Mouse (Mus musculus) neural tube, embryonic 14.5 days (tissue): ENCODE measurements around the gene Card11. TPM values are rescaled to one million over a fixed set of nuclear protein-coding genes. Genes with fewer than 3 reads are reported as not detected.

ENCODE experiments used
- ATAC-seq: fragments of 200-750 bp; cut with Nextera tagmentation; 2 replicates; pipeline ENCODE4 v1.8.0; 2017; ENCODE audit warnings: low read depth, mild to moderate bottlenecking, moderate TSS enrichment, moderate library complexity
- H3K27ac ChIP-seq: fragments of 300-500 bp; sonication (generic); 2 replicates; pipeline ENCODE4 v1.5.1; 2014; ENCODE audit warnings: low read depth, mild to moderate bottlenecking, control low read depth, low read length, moderate library complexity, mixed read lengths
- H3K27me3 ChIP-seq: fragments of 300-500 bp; sonication (generic); 2 replicates; pipeline ENCODE4 v1.6.1; 2014; ENCODE audit warnings: low read length; ENCODE audit not compliant: control insufficient read depth, insufficient read depth
- H3K36me3 ChIP-seq: fragments of 300-500 bp; sonication (generic); 2 replicates; pipeline ENCODE4 v1.6.1; 2014; ENCODE audit warnings: low read length, mixed read lengths; ENCODE audit not compliant: control insufficient read depth, insufficient read depth
- H3K4me1 ChIP-seq: fragments of 300-500 bp; sonication (generic); 2 replicates; pipeline ENCODE4 v1.6.1; 2014; ENCODE audit warnings: low read length; ENCODE audit not compliant: control insufficient read depth, insufficient read depth
- H3K4me2 ChIP-seq: fragments of 300-500 bp; sonication (generic); 2 replicates; pipeline ENCODE4 v1.6.1; 2014; ENCODE audit warnings: mild to moderate bottlenecking, low read depth, low read length, control low read depth
- H3K4me3 ChIP-seq: fragments of 300-500 bp; sonication (generic); 2 replicates; pipeline ENCODE4 v1.5.1; 2014; ENCODE audit warnings: low read depth, low read length, control low read depth, mixed read lengths
- H3K9ac ChIP-seq: fragments of 300-500 bp; sonication (generic); replicated peaks from 2 replicates; pipeline ENCODE4 v1.6.1; 2014; ENCODE audit warnings: low read depth, mild to moderate bottlenecking, control low read depth, low read length, mixed read lengths
- H3K9me3 ChIP-seq: fragments of 300-500 bp; sonication (generic); 2 replicates; pipeline ENCODE4 v1.6.1; 2016; ENCODE audit warnings: low read length; ENCODE audit not compliant: control insufficient read depth
- WGBS: fragments of 180-500 bp; shearing (Covaris S2); extraction: QIAGEN DNeasy Blood & Tissue Kit; methylation state at CpG from one replicate; pipeline ENCODE4 v1.1.7; 2014; 5-methylcytosine and 5-hydroxymethylcytosine counted together
- polyA plus RNA-seq: library from polyadenylated mRNA; unstranded; fragments of >200 nt; fragmentation: Nextera tagmentation; extraction: Ambion mirVana; gene quantifications from 2 replicates; pipeline ENCODE4 v1.2.1, GENCODE M21; 2014

Gene Card11
- polyA plus RNA-seq, 1 experiment from 2014 or later = 0.17 TPM

DNA sequence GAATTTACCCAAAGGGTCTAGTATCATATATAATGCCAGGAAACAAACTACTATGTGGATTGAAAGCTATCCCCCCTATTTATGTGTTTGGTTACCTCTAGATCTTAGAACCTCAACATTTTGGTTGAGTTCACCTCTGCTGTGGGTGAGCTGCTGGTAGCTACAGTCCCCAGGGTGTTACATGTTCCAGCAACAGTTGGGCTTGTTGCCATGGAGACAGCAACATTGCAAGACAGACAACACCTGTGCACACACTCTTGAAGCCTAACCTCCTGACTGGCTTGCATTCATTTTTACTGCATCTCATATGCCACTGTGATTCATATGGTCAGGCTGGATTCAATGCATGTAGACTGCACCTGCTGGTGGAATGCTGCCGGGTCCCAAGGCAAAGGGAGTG, 32.6 kb upstream of the Card11 start:
- H3K9me3 ChIP-seq = no peaks in the 10 kb centered on the region
- H3K27ac ChIP-seq = no peak overlapping the region
- H3K9ac ChIP-seq = no peak overlapping the region
- no peak for ATAC-seq
- no peaks in the 10 kb centered on the region for H3K4me1 ChIP-seq
- H3K27me3 ChIP-seq = no peaks in the 10 kb centered on the region
- no peak overlapping the region for H3K4me2 ChIP-seq
- no peak overlapping the region for H3K4me3 ChIP-seq
- no peaks in the 10 kb centered on the region for H3K36me3 ChIP-seq
- 90% methylated on average over 1 of the region's 1 CpGs for WGBS

GRCm38 (mm10) chr5:141029364-141029763, 29.0 kb upstream of the Card11 start:
- Histone ChIP-seq H3K9ac (no peak overlapping the region), H3K27me3 (no peaks in the 10 kb centered on the region), H3K36me3 (no peaks in the 10 kb centered on the region), H3K27ac (no peak overlapping the region), H3K4me2 (no peak overlapping the region), H3K4me1 (no peaks in the 10 kb centered on the region), H3K9me3 (no peaks in the 10 kb centered on the region), H3K4me3 (no peak overlapping the region)
- 95% methylated on average over 2 of the region's 2 CpGs for WGBS
- ATAC-seq = no peak

DNA sequence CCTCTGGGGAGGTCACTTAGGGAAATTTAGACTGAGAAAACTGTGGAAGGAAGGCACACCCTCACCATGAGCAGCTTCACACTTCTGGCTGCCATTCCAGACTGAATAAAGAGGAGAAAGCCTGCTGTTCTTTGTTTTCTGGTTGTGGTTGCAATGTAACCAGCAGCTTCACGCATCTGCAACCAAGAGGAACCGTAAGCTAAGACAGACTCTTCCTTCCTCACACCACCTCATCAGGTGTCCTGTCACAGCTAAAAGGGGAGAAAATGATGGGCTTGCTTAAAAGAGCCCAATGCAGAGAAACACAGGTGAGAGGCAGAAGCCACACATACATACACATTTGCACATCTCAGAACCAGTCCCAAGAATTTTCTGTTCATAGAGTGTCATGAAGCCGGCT, 25.3 kb upstream of the Card11 start:
- Histone ChIP-seq H3K27ac (no peak overlapping the region), H3K4me2 (no peak overlapping the region), H3K4me3 (no peak overlapping the region), H3K36me3 (no peaks in the 10 kb centered on the region), H3K9me3 (peaks cover 5% of the 10 kb centered on the region), H3K4me1 (no peaks in the 10 kb centered on the region), H3K9ac (no peak overlapping the region), H3K27me3 (no peaks in the 10 kb centered on the region)
- WGBS = 94% methylated on average over 3 of the region's 3 CpGs
- ATAC-seq = no peak

DNA sequence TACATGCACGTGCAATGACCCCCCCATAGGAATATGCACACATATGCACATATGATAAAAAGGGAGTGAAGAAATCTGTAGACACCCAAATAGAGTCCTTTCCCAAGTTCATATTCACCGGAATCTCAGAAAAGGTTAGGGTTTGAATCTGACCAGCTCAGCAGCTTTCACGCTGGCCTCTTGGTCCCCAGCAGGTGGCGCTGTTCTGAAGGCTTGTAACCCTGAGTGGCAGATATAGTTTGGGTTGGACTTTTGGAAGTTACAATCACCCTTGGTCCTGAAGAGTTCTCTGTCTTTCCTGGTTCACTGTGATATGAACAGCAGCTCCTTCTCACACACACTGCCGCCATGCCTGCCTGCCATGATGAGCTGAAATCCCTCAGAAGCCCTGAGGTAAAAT, 24.1 kb upstream of the Card11 start:
- ATAC-seq = no peak
- Histone ChIP-seq H3K4me2 (no peak overlapping the region), H3K4me3 (no peak overlapping the region), H3K9me3 (peaks cover 5% of the 10 kb centered on the region), H3K27me3 (no peaks in the 10 kb centered on the region), H3K4me1 (no peaks in the 10 kb centered on the region), H3K9ac (no peak overlapping the region), H3K36me3 (no peaks in the 10 kb centered on the region), H3K27ac (no peak overlapping the region)
- WGBS = 64% methylated on average over 5 of the region's 5 CpGs

- no peak overlapping the region for H3K4me2 ChIP-seq
- H3K27me3 ChIP-seq = no peaks in the 10 kb centered on the region
- WGBS = 96% methylated on average over 2 of the region's 2 CpGs
- no peak overlapping the region for H3K4me3 ChIP-seq
- H3K27ac ChIP-seq = no peak overlapping the region
- peaks cover 3% of the 10 kb centered on the region; the same call in 1 of the 2 replicates for H3K4me1 ChIP-seq
- no peak overlapping the region for H3K9ac ChIP-seq
- ATAC-seq = no peak
- peaks cover 5% of the 10 kb centered on the region for H3K9me3 ChIP-seq
- H3K36me3 ChIP-seq = no peaks in the 10 kb centered on the region
Observed at GRCm38 (mm10) chr5:141017927-141018700, 17.7 kb upstream of the Card11 start.

GRCm38 (mm10) chr5:141016082-141016481, 15.7 kb upstream of the Card11 start:
- Histone ChIP-seq H3K9ac (no peak overlapping the region), H3K4me1 (peaks cover 6% of the 10 kb centered on the region; the same call in 1 of the 2 replicates), H3K27ac (no peak overlapping the region), H3K4me3 (no peak overlapping the region), H3K36me3 (no peaks in the 10 kb centered on the region), H3K4me2 (no peak overlapping the region), H3K9me3 (peaks cover under 1% of the 10 kb centered on the region), H3K27me3 (no peaks in the 10 kb centered on the region)
- WGBS = 81% methylated on average over 1 of the region's 1 CpGs
- no peak for ATAC-seq

- Histone ChIP-seq H3K9me3 (no peaks in the 10 kb centered on the region; the same call in 1 of the 2 replicates), H3K36me3 (no peaks in the 10 kb centered on the region), H3K4me2 (no peak overlapping the region), H3K4me1 (peaks cover 6% of the 10 kb centered on the region; the same call in 1 of the 2 replicates), H3K27me3 (no peaks in the 10 kb centered on the region), H3K27ac (no peak overlapping the region; the same call in 1 of the 2 replicates), H3K4me3 (no peak overlapping the region), H3K9ac (no peak overlapping the region)
- no peak for ATAC-seq
- 92% methylated on average over 6 of the region's 6 CpGs for WGBS
Observed at GRCm38 (mm10) chr5:141014216-141014615, 13.8 kb upstream of the Card11 start.

DNA sequence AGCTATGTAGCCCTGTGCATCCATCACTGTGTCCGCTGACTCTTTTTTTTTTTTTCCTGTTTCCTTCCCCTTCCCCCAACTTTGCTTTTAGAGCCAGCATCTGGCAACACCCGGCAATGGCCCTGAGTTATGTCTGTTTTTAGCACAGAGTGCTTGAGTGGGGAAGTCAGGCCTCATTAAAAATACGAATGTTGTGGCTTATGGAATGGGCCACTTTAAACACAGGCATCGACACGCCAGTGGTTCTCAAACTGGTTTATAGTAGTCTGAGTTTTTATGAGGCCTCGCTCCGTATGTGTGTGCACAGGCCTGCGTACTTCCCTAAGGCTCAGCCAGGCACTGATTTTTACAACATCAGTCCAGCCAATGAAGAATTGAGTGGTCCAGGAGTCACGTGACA, 13.1 kb upstream of the Card11 start:
- WGBS = 41% methylated on average over 9 of the region's 9 CpGs
- Histone ChIP-seq H3K27ac (no peak overlapping the region; the same call in 1 of the 2 replicates), H3K4me2 (no peak overlapping the region), H3K9ac (no peak overlapping the region), H3K27me3 (no peaks in the 10 kb centered on the region), H3K36me3 (no peaks in the 10 kb centered on the region), H3K4me3 (no peak overlapping the region), H3K4me1 (peaks cover 6% of the 10 kb centered on the region; the same call in 1 of the 2 replicates), H3K9me3 (no peaks in the 10 kb centered on the region; the same call in 1 of the 2 replicates)
- ATAC-seq = peak; percentile 54; the same call in 1 of the 2 replicates

GRCm38 (mm10) chr5:141005491-141005890, 5.1 kb upstream of the Card11 start:
- Histone ChIP-seq H3K4me2 (no peak overlapping the region), H3K27ac (no peak overlapping the region), H3K27me3 (no peaks in the 10 kb centered on the region), H3K9ac (no peak overlapping the region), H3K9me3 (no peaks in the 10 kb centered on the region), H3K4me1 (no peaks in the 10 kb centered on the region), H3K4me3 (no peak overlapping the region), H3K36me3 (no peaks in the 10 kb centered on the region)
- no peak for ATAC-seq
- WGBS = 75% methylated on average over 5 of the region's 5 CpGs
